Mouse (Mus musculus) C2C12 (cell line): ENCODE results near the gene G6pdx.

Source experiments
- CEBPB ChIP-seq: IDR thresholded peaks from one replicate; pipeline ENCODE4 v1.6.1; 2011; ENCODE audit warnings: low read depth, mild to moderate bottlenecking, control low read depth, moderate library complexity
- CTCF ChIP-seq: IDR thresholded peaks from one replicate; pipeline ENCODE4 v1.5.1; 2011; ENCODE audit not compliant: control insufficient read depth, insufficient read depth, insufficient read length
- MAX ChIP-seq: IDR thresholded peaks from one replicate; pipeline ENCODE4 v1.6.1; 2011; ENCODE audit warnings: mild to moderate bottlenecking, control low read depth
- MYOD1 ChIP-seq: IDR thresholded peaks from one replicate; pipeline ENCODE4 v1.6.1; 2011; ENCODE audit warnings: low read depth; ENCODE audit not compliant: control insufficient read depth, insufficient read length
- MYOG ChIP-seq: IDR thresholded peaks from one replicate; pipeline ENCODE4 v1.6.1; 2011; ENCODE audit not compliant: control insufficient read depth, insufficient read length; ENCODE audit errors: extremely low read depth
- USF1 ChIP-seq: IDR thresholded peaks from one replicate; pipeline ENCODE4 v1.6.1; 2011; ENCODE audit warnings: low read depth, mild to moderate bottlenecking, control low read depth, moderate library complexity

- TF ChIP-seq MAX (no peak), CTCF (no peak), MYOD1 (no peak), CEBPB (no peak), USF1 (no peak), MYOG (no peak)
These were observed 708 bp downstream of the G6pdx start for GRCm38 (mm10) chrX:74428146-74428825.
